Mouse (Mus musculus) liver, embryonic 14.5 days (tissue): ENCODE measurements around the gene Cyb561d2.

Experiments used
- CTCF ChIP-seq: IDR thresholded peaks from 2 replicates; pipeline ENCODE4 v1.5.1; 2016; ENCODE audit warnings: antibody characterized with exemption, low read depth, control low read depth
- EP300 ChIP-seq: IDR thresholded peaks from 2 replicates; pipeline ENCODE4 v1.6.1; 2016; ENCODE audit warnings: antibody characterized with exemption, low read depth

DNA sequence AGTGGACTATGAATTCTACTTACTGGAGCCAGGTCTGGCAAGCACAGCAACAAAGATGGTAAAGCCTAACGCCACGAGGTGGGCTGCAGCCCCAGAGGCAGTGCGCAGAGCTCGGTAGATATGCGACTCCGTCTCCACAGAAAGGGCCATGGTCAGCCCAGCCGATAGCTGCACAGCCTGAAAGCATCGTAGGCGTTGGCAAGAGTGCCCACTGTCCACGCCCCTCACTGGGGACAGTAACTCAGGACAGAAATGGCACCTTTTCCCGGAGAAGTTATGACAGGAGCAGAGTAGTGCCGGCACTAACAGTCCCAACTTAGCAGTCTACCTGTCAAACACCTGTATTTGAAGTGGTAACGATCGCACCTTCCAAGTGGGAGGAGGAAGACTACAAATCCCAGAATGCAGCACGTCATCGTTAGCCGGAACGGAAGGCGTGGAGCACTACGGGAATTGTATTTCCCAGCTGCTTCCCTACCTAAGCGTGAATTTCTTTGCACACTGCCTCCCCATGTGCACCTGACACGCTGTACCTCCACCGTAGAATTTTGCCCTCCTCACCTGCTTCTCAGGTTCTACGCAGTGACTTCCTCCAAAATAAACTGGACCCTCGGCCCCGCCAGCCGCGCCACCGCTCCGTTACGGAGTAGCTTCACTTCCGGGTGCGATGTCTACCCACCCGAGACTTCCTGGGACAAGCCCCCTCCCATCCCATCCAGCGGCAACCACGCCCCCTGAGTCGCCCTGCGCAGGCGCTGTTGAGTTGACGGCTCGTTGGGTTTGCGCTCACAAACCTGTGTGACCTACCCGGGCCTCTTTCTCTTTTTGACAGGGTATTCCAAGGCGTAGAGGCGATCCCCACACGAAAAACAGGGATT lies at the start of gene Cyb561d2, which contains the start of gene Nprl2:
- TF ChIP-seq EP300 (no peak), CTCF (no peak)
